28 mouse cellular contexts compared by ENCODE assay signal in the genomic region with DNA sequence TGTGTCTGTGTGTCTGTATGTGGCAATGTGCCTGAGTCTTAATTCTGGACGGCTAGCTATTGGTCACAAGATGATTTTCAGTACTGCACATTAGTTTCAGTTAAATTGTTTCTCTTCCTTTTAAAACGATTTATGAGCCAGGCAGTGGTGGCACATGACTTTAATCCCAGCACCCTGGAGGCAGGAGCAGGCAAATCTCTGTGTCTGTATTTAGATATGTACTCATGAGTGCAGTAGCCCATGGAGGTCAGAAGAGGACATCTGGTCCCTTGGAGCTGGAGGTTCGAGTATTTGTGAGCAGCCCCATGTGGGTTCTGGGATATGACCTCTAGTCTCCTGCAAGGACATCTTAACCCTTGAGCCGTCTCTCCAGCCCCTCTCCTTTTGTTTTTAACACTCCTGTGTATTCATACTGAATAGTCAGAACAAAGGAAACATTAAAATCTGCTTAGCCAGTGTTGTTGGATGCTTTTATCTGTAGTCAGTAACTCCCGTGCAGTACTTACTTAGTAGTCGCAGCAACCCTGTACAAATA. TPM values are rescaled to one million over a fixed set of nuclear protein-coding genes. Genes with fewer than 3 reads are reported as not detected.
DNase-seq lines count a peak whose midpoint lies in the region; ATAC-seq and TF ChIP-seq lines count a peak whose summit lies in the region.
"Had no signal": no experiment of that assay in that cellular context is flagged by ENCODE, and none has a peak within 500 bp of the region (broad histone marks: within the 10 kb centered on the region; RNA-seq: fewer than 3 reads in every experiment).

No protein-coding gene starts in this region.

- TF ChIP-seq CTCF in intestine, postnatal 0 days (IDR thresholded peaks at IDR 0.05; ENCODE audit: low read depth), result no peak

- peaks cover 14% of the 10 kb centered on the region; the same call in 1 of the 2 replicates for H3K36me3 ChIP-seq in embryonic facial prominence, embryonic 14.5 days (ENCODE audit: control insufficient read depth, insufficient read depth, low read length)
- H3K36me3 ChIP-seq in embryonic facial prominence, embryonic 10.5 days (replicated peaks), result peaks cover 34% of the 10 kb centered on the region
- peaks cover 9% of the 10 kb centered on the region; the same call in 1 of the 2 replicates for H3K36me3 ChIP-seq in intestine, postnatal 0 days (ENCODE audit: control insufficient read depth, insufficient read depth)

- no peaks in the 10 kb centered on the region for H3K9me3 ChIP-seq in embryonic facial prominence, embryonic 14.5 days (ENCODE audit: control insufficient read depth, low read length)
- no peaks in the 10 kb centered on the region for H3K9me3 ChIP-seq in embryonic facial prominence, embryonic 10.5 days
- no peaks in the 10 kb centered on the region for H3K9me3 ChIP-seq in intestine, postnatal 0 days (ENCODE audit: control insufficient read depth)
- H3K9me3 ChIP-seq: forebrain, embryonic 12.5 days; G1E; heart, embryonic 15.5 days; hindbrain, embryonic 15.5 days; limb, embryonic 15.5 days; megakaryocyte, embryonic 14.5 days had no signal

- no peak overlapping the region for H3K4me3 ChIP-seq in embryonic facial prominence, embryonic 14.5 days (ENCODE audit: low read depth, low read length)
- no peak overlapping the region for H3K4me3 ChIP-seq in embryonic facial prominence, embryonic 10.5 days
- no peak overlapping the region for H3K4me3 ChIP-seq in intestine, postnatal 0 days (ENCODE audit: low read depth, low read length)
- H3K4me3 ChIP-seq: forebrain, embryonic 12.5 days; heart, embryonic 15.5 days; hindbrain, embryonic 15.5 days; limb, embryonic 15.5 days; megakaryocyte, embryonic 14.5 days; myocyte had no signal

- H3K27ac ChIP-seq in embryonic facial prominence, embryonic 14.5 days (replicated peaks; ENCODE audit: low read depth, low read length), result no peak overlapping the region
- H3K27ac ChIP-seq in embryonic facial prominence, embryonic 10.5 days (replicated peaks), result no peak overlapping the region
- H3K27ac ChIP-seq in intestine, postnatal 0 days (ENCODE audit: low read depth, low read length), result peak overlapping the region; percentile 37; the same call in 1 of the 2 replicates
- H3K27ac ChIP-seq: forebrain, embryonic 12.5 days; heart, embryonic 15.5 days; hindbrain, embryonic 15.5 days; limb, embryonic 15.5 days; liver, embryonic 14.5 days had no signal

- WGBS in embryonic facial prominence, embryonic 14.5 days, result 75% methylated on average over 6 of the region's 6 CpGs
- WGBS in embryonic facial prominence, embryonic 10.5 days, result 79% methylated on average over 6 of the region's 6 CpGs
- 48% methylated on average over 6 of the region's 6 CpGs for WGBS in intestine, postnatal 0 days

- ATAC-seq in embryonic facial prominence, embryonic 14.5 days (ENCODE audit: low read depth), result no peak
- no peak for ATAC-seq in intestine, postnatal 0 days
- ATAC-seq: activated CD4-positive, CD25-positive, alpha-beta regulatory T cell, adult 4 months; Patski had no signal

- no peak overlapping the region for H3K4me2 ChIP-seq in embryonic facial prominence, embryonic 14.5 days (ENCODE audit: low read depth, low read length)
- peak overlapping the region; percentile 31; the same call in 1 of the 2 replicates for H3K4me2 ChIP-seq in intestine, postnatal 0 days (replicated peaks; ENCODE audit: low read depth)
- H3K4me2 ChIP-seq: forebrain, embryonic 12.5 days; heart, embryonic 15.5 days; hindbrain, embryonic 15.5 days; limb, embryonic 15.5 days; lung, embryonic 14.5 days had no signal

- DNase-seq in embryonic facial prominence, embryonic 14.5 days (ENCODE audit: low spot score), result no peak
- no peak for DNase-seq in embryonic facial prominence, embryonic 10.5 days (ENCODE audit: low spot score)
- peak; percentile 26 for DNase-seq in kidney, adult 18-20 months
- no peak for DNase-seq in kidney, postnatal 4 days
- peak; percentile 60 for DNase-seq in ES-CJ7 (ENCODE audit: low read depth, low spot score)
- no peak for DNase-seq in frontal cortex, adult 2 months (ENCODE audit: extremely low spot score in 1 of 2, low spot score in 1 of 2)
- DNase-seq in heart, adult 9 months (ENCODE audit: low spot score in 2 of 2), result no peak
- DNase-seq: adrenal gland, adult 8-10 months; cerebellum, adult 11-12 months; cerebellum, postnatal 10 days; gastrocnemius, postnatal 10 days; heart, postnatal 4 days; left cerebral cortex, postnatal 4 days; lung, embryonic 14.5 days; lung, postnatal 36 days; midbrain, embryonic 14.5 days; thymus, postnatal 14 days had no signal

- H3K27me3 ChIP-seq in embryonic facial prominence, embryonic 14.5 days (replicated peaks; ENCODE audit: control insufficient read depth, insufficient read depth, low read length), result no peaks in the 10 kb centered on the region
- no peaks in the 10 kb centered on the region for H3K27me3 ChIP-seq in embryonic facial prominence, embryonic 10.5 days (replicated peaks; ENCODE audit: low read depth, poor library complexity, severe bottlenecking)
- H3K27me3 ChIP-seq in intestine, postnatal 0 days (replicated peaks; ENCODE audit: control insufficient read depth, insufficient read depth, low read length), result no peaks in the 10 kb centered on the region
- H3K27me3 ChIP-seq: forebrain, embryonic 12.5 days; heart, embryonic 15.5 days; hindbrain, embryonic 15.5 days; limb, embryonic 15.5 days; megakaryocyte, embryonic 14.5 days; Patski had no signal

- H3K4me1 ChIP-seq in embryonic facial prominence, embryonic 14.5 days (ENCODE audit: control insufficient read depth, insufficient read depth, low read length), result peaks cover 9% of the 10 kb centered on the region; the same call in 1 of the 2 replicates
- peaks cover 16% of the 10 kb centered on the region for H3K4me1 ChIP-seq in embryonic facial prominence, embryonic 10.5 days
- no peaks in the 10 kb centered on the region; the same call in 1 of the 2 replicates for H3K4me1 ChIP-seq in intestine, postnatal 0 days (replicated peaks; ENCODE audit: control insufficient read depth, insufficient read depth, low read length)

- H3K9ac ChIP-seq in embryonic facial prominence, embryonic 14.5 days (ENCODE audit: low read depth, low read length), result 0 out of 2 replicates have a peak overlapping the region, but pooled peaks have one; percentile 19
- no peak overlapping the region for H3K9ac ChIP-seq in intestine, postnatal 0 days (ENCODE audit: low read depth, low read length)
- H3K9ac ChIP-seq: forebrain, embryonic 12.5 days; heart, embryonic 15.5 days; hindbrain, embryonic 15.5 days; limb, embryonic 15.5 days; liver, embryonic 14.5 days; lung, embryonic 14.5 days had no signal

RNA-seq across cellular contexts. Expression of a gene that starts 3.3 kb away (rescaled TPM):
- polyA plus RNA-seq in embryonic facial prominence, embryonic 14.5 days (2014; fragmentation: Nextera tagmentation; extraction: Ambion mirVana), result 12.4 and 16.0 TPM in 2 replicates
- 32.1 and 36.1 TPM in 2 replicates for polyA plus RNA-seq in embryonic facial prominence, embryonic 10.5 days (2016; fragmentation: Nextera tagmentation; extraction: Ambion mirVana)
- 302 and 311 TPM in 2 replicates for polyA plus RNA-seq in intestine, postnatal 0 days (2015; fragmentation: Nextera tagmentation; extraction: Ambion mirVana)
- 89.2 and 93.1 TPM in 2 replicates for polyA plus RNA-seq in frontal cortex, adult 2 months (2012; rRNA removed)

RNA-seq across cellular contexts. Expression of a gene that starts 6.1 kb away (rescaled TPM):
- polyA plus RNA-seq in embryonic facial prominence, embryonic 14.5 days (2014; fragmentation: Nextera tagmentation; extraction: Ambion mirVana), result 27.9 and 29.0 TPM in 2 replicates
- 25.0 and 26.9 TPM in 2 replicates for polyA plus RNA-seq in embryonic facial prominence, embryonic 10.5 days (2016; fragmentation: Nextera tagmentation; extraction: Ambion mirVana)
- polyA plus RNA-seq in intestine, postnatal 0 days (2015; fragmentation: Nextera tagmentation; extraction: Ambion mirVana), result 64.1 and 64.9 TPM in 2 replicates
- polyA plus RNA-seq in frontal cortex, adult 2 months (2012; rRNA removed), result 22.3 and 26.1 TPM in 2 replicates

RNA-seq across cellular contexts. Expression of a gene that starts 27.5 kb away (rescaled TPM):
- polyA plus RNA-seq in embryonic facial prominence, embryonic 14.5 days (2014; fragmentation: Nextera tagmentation; extraction: Ambion mirVana), result 146 and 166 TPM in 2 replicates
- polyA plus RNA-seq in embryonic facial prominence, embryonic 10.5 days (2016; fragmentation: Nextera tagmentation; extraction: Ambion mirVana), result 153 TPM in 2 replicates
- 43.2 and 48.1 TPM in 2 replicates for polyA plus RNA-seq in intestine, postnatal 0 days (2015; fragmentation: Nextera tagmentation; extraction: Ambion mirVana)
- 34.0 and 36.7 TPM in 2 replicates for polyA plus RNA-seq in frontal cortex, adult 2 months (2012; rRNA removed)

Comparison
In these comparisons a context has a peak if more than half of its experiments do, and no peak if none do; other contexts are left out.
1. DNase-seq: peak in kidney, adult 18-20 months (single experiment) and ES-CJ7 (single experiment); none in embryonic facial prominence, embryonic 14.5 days (single experiment), embryonic facial prominence, embryonic 10.5 days (single experiment), kidney, postnatal 4 days (0 of 2), frontal cortex, adult 2 months (0 of 2) and heart, adult 9 months (0 of 2).